Mouse (Mus musculus): ENCODE data around the gene Unc79. TPM values are rescaled to one million over a fixed set of nuclear protein-coding genes. Genes with fewer than 3 reads are reported as not detected.

Gene Unc79
- polyA plus RNA-seq, 1 experiment from 2014 or later, result 0.36 TPM

- WGBS, result 51% methylated on average over 3 of the region's 3 CpGs
- no peak overlapping the region for H3K4me2 ChIP-seq
- no peak overlapping the region for H3K27ac ChIP-seq
- no peaks in the 10 kb centered on the region for H3K36me3 ChIP-seq
- no peaks in the 10 kb centered on the region for H3K27me3 ChIP-seq
- no peaks in the 10 kb centered on the region for H3K4me1 ChIP-seq
- no peak overlapping the region for H3K4me3 ChIP-seq
- ATAC-seq (ENCODE audit: borderline replicate concordance, extremely low read depth, low FRiP score, low TSS enrichment), result no peak
- no peak overlapping the region for H3K9ac ChIP-seq
- no peaks in the 10 kb centered on the region for H3K9me3 ChIP-seq
Measured at GRCm38 (mm10) chr12:102961066-102961465, 12.4 kb downstream of the Unc79 start.

- Histone ChIP-seq H3K4me1 (no peaks in the 10 kb centered on the region), H3K36me3 (no peaks in the 10 kb centered on the region), H3K27me3 (no peaks in the 10 kb centered on the region), H3K4me2 (no peak overlapping the region), H3K9ac (no peak overlapping the region), H3K9me3 (no peaks in the 10 kb centered on the region), H3K4me3 (no peak overlapping the region), H3K27ac (no peak overlapping the region)
- 63% methylated on average over 3 of the region's 3 CpGs for WGBS
- ATAC-seq (ENCODE audit: borderline replicate concordance, extremely low read depth, low FRiP score, low TSS enrichment), result no peak
Measured at GRCm38 (mm10) chr12:102964486-102964885, 15.8 kb downstream of the Unc79 start.

- H3K4me1 ChIP-seq, result no peaks in the 10 kb centered on the region
- H3K4me3 ChIP-seq, result no peak overlapping the region
- H3K9me3 ChIP-seq, result no peaks in the 10 kb centered on the region
- H3K27ac ChIP-seq, result no peak overlapping the region
- H3K27me3 ChIP-seq, result no peaks in the 10 kb centered on the region
- no peaks in the 10 kb centered on the region for H3K36me3 ChIP-seq
- no peak for ATAC-seq (ENCODE audit: borderline replicate concordance, extremely low read depth, low FRiP score, low TSS enrichment)
- H3K9ac ChIP-seq, result no peak overlapping the region
- 57% methylated on average over 4 of the region's 4 CpGs for WGBS
- H3K4me2 ChIP-seq, result no peak overlapping the region
Measured at GRCm38 (mm10) chr12:102980584-102980983, 31.9 kb downstream of the Unc79 start.

GRCm38 (mm10) chr12:102981543-102981942, 32.9 kb downstream of the Unc79 start:
- no peak overlapping the region for H3K4me3 ChIP-seq
- no peaks in the 10 kb centered on the region for H3K4me1 ChIP-seq
- H3K9ac ChIP-seq, result no peak overlapping the region
- no peaks in the 10 kb centered on the region for H3K36me3 ChIP-seq
- no peaks in the 10 kb centered on the region for H3K27me3 ChIP-seq
- no peak for ATAC-seq (ENCODE audit: borderline replicate concordance, extremely low read depth, low FRiP score, low TSS enrichment)
- H3K9me3 ChIP-seq, result no peaks in the 10 kb centered on the region
- H3K27ac ChIP-seq, result no peak overlapping the region
- WGBS, result 88% methylated on average over 3 of the region's 3 CpGs
- H3K4me2 ChIP-seq, result no peak overlapping the region

GRCm38 (mm10) chr12:102985401-102985800, 36.7 kb downstream of the Unc79 start:
- H3K9ac ChIP-seq, result no peak overlapping the region
- H3K4me3 ChIP-seq, result no peak overlapping the region
- H3K27me3 ChIP-seq, result no peaks in the 10 kb centered on the region
- no peak for ATAC-seq (ENCODE audit: borderline replicate concordance, extremely low read depth, low FRiP score, low TSS enrichment)
- H3K4me1 ChIP-seq, result no peaks in the 10 kb centered on the region
- no peaks in the 10 kb centered on the region for H3K9me3 ChIP-seq
- H3K4me2 ChIP-seq, result no peak overlapping the region
- H3K36me3 ChIP-seq, result no peaks in the 10 kb centered on the region
- no peak overlapping the region for H3K27ac ChIP-seq

GRCm38 (mm10) chr12:102987736-102988135, 39.1 kb downstream of the Unc79 start:
- H3K4me3 ChIP-seq, result no peak overlapping the region
- no peak overlapping the region for H3K9ac ChIP-seq
- no peaks in the 10 kb centered on the region for H3K27me3 ChIP-seq
- ATAC-seq (ENCODE audit: borderline replicate concordance, extremely low read depth, low FRiP score, low TSS enrichment), result no peak
- H3K36me3 ChIP-seq, result no peaks in the 10 kb centered on the region
- no peaks in the 10 kb centered on the region for H3K9me3 ChIP-seq
- H3K4me1 ChIP-seq, result no peaks in the 10 kb centered on the region
- 58% methylated on average over 6 of the region's 6 CpGs for WGBS
- H3K4me2 ChIP-seq, result no peak overlapping the region
- H3K27ac ChIP-seq, result no peak overlapping the region

- ATAC-seq (ENCODE audit: borderline replicate concordance, extremely low read depth, low FRiP score, low TSS enrichment), result no peak
Measured at GRCm38 (mm10) chr12:103008491-103008890, 59.8 kb downstream of the Unc79 start.

GRCm38 (mm10) chr12:103018161-103018560, 69.5 kb downstream of the Unc79 start:
- ATAC-seq (ENCODE audit: borderline replicate concordance, extremely low read depth, low FRiP score, low TSS enrichment), result no peak
- no peaks in the 10 kb centered on the region for H3K27me3 ChIP-seq
- WGBS, result 89% methylated on average over 12 of the region's 12 CpGs
- H3K4me2 ChIP-seq, result no peak overlapping the region
- no peak overlapping the region for H3K27ac ChIP-seq
- no peaks in the 10 kb centered on the region for H3K9me3 ChIP-seq
- H3K4me3 ChIP-seq, result no peak overlapping the region
- no peaks in the 10 kb centered on the region for H3K36me3 ChIP-seq
- H3K9ac ChIP-seq, result no peak overlapping the region
- H3K4me1 ChIP-seq, result no peaks in the 10 kb centered on the region

More at GRCm38 (mm10) chr12:103008491-103008890, 59.8 kb downstream of the Unc79 start:
- WGBS, result 37% methylated on average over 4 of the region's 4 CpGs
- H3K4me1 ChIP-seq, result no peaks in the 10 kb centered on the region
- no peak overlapping the region for H3K4me3 ChIP-seq
- H3K27ac ChIP-seq, result no peak overlapping the region
- H3K4me2 ChIP-seq, result no peak overlapping the region
- no peaks in the 10 kb centered on the region for H3K27me3 ChIP-seq
- H3K9ac ChIP-seq, result no peak overlapping the region
- no peaks in the 10 kb centered on the region for H3K36me3 ChIP-seq
- no peaks in the 10 kb centered on the region for H3K9me3 ChIP-seq

GRCm38 (mm10) chr12:103036692-103037091, 88.0 kb downstream of the Unc79 start:
- Histone ChIP-seq H3K9me3 (no peaks in the 10 kb centered on the region), H3K4me1 (no peaks in the 10 kb centered on the region), H3K27me3 (no peaks in the 10 kb centered on the region), H3K36me3 (no peaks in the 10 kb centered on the region), H3K4me2 (no peak overlapping the region), H3K9ac (no peak overlapping the region), H3K4me3 (no peak overlapping the region), H3K27ac (no peak overlapping the region)
- ATAC-seq (ENCODE audit: borderline replicate concordance, extremely low read depth, low FRiP score, low TSS enrichment), result no peak
- WGBS, result 65% methylated on average over 5 of the region's 5 CpGs

GRCm38 (mm10) chr12:103039332-103039731, 90.7 kb downstream of the Unc79 start:
- WGBS, result 90% methylated on average over 9 of the region's 10 CpGs
- Histone ChIP-seq H3K9me3 (no peaks in the 10 kb centered on the region), H3K4me2 (no peak overlapping the region)

GRCm38 (mm10) chr12:103040136-103040535, 91.5 kb downstream of the Unc79 start:
- no peaks in the 10 kb centered on the region for H3K27me3 ChIP-seq
- no peak overlapping the region for H3K4me3 ChIP-seq
- H3K27ac ChIP-seq, result no peak overlapping the region
- ATAC-seq (ENCODE audit: borderline replicate concordance, extremely low read depth, low FRiP score, low TSS enrichment), result no peak; the same call in 1 of the 2 replicates
- no peaks in the 10 kb centered on the region for H3K9me3 ChIP-seq
- no peak overlapping the region for H3K4me2 ChIP-seq
- no peaks in the 10 kb centered on the region for H3K4me1 ChIP-seq
- WGBS, result 56% methylated on average over 2 of the region's 2 CpGs
- H3K36me3 ChIP-seq, result no peaks in the 10 kb centered on the region
- H3K9ac ChIP-seq, result no peak overlapping the region

More at GRCm38 (mm10) chr12:103039332-103039731, 90.7 kb downstream of the Unc79 start:
- Histone ChIP-seq H3K9ac (no peak overlapping the region), H3K27me3 (no peaks in the 10 kb centered on the region), H3K4me1 (no peaks in the 10 kb centered on the region), H3K36me3 (no peaks in the 10 kb centered on the region), H3K4me3 (no peak overlapping the region), H3K27ac (no peak overlapping the region)
- ATAC-seq (ENCODE audit: borderline replicate concordance, extremely low read depth, low FRiP score, low TSS enrichment), result no peak

GRCm38 (mm10) chr12:103041401-103041800, 92.7 kb downstream of the Unc79 start:
- Histone ChIP-seq H3K9ac (no peak overlapping the region), H3K36me3 (no peaks in the 10 kb centered on the region), H3K4me3 (no peak overlapping the region), H3K27me3 (no peaks in the 10 kb centered on the region), H3K27ac (no peak overlapping the region), H3K4me1 (no peaks in the 10 kb centered on the region), H3K9me3 (no peaks in the 10 kb centered on the region), H3K4me2 (no peak overlapping the region)
- 78% methylated on average over 3 of the region's 3 CpGs for WGBS
- no peak for ATAC-seq (ENCODE audit: borderline replicate concordance, extremely low read depth, low FRiP score, low TSS enrichment)

- Histone ChIP-seq H3K4me3 (no peak overlapping the region), H3K4me2 (no peak overlapping the region), H3K27ac (no peak overlapping the region), H3K36me3 (no peaks in the 10 kb centered on the region), H3K4me1 (no peaks in the 10 kb centered on the region), H3K27me3 (no peaks in the 10 kb centered on the region), H3K9ac (no peak overlapping the region), H3K9me3 (no peaks in the 10 kb centered on the region)
- WGBS, result 83% methylated on average over 5 of the region's 5 CpGs
- ATAC-seq (ENCODE audit: borderline replicate concordance, extremely low read depth, low FRiP score, low TSS enrichment), result no peak
Measured at GRCm38 (mm10) chr12:103042711-103043110, 94.1 kb downstream of the Unc79 start.
